Mouse (Mus musculus): ENCODE measurements around the gene Cutal. TPM values are rescaled to one million over a fixed set of nuclear protein-coding genes. Genes with fewer than 3 reads are reported as not detected.
"Not testable (repeated sequence)": the region's sequence is repeated elsewhere in the genome, so short reads cannot be mapped to it uniquely, and the experiment has no call there.

Cutal gene
- polyA plus RNA-seq, 1 experiment from 2014 or later: 5.8 TPM

DNA sequence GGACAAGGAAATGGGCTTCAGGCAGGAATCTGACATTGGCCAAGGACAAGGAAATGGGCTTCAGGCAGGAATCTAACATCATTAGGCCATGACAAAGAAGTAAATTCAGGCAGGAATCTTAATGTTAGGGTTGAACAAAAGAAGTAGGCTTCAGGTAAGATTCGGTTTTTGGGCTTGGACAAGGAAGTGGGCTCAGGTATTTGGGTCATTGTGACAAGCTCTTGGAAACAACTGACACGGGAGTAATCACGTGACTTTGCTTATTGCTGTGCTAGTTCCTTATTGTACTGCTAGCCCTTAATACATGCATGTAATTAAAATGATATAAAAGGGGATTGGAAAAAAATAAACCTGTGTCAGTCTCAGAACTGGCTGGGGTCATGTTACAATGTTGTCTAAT lies 38.5 kb upstream of the Cutal start:
- 72% methylated on average over 3 of the region's 3 CpGs for WGBS
- no peak overlapping the region for H3K27ac ChIP-seq (ENCODE audit: low read depth, low read length)
- no peaks in the 10 kb centered on the region for H3K9me3 ChIP-seq (ENCODE audit: control insufficient read depth, low read length)
- ATAC-seq (ENCODE audit: low FRiP score, low TSS enrichment): no peak
- H3K36me3 ChIP-seq (ENCODE audit: control insufficient read depth, insufficient read depth, low read length): no peaks in the 10 kb centered on the region
- no peak overlapping the region for H3K4me2 ChIP-seq (replicated peaks; ENCODE audit: low read depth, low read length)
- no peak overlapping the region for H3K9ac ChIP-seq (ENCODE audit: low read depth, low read length)
- H3K4me3 ChIP-seq (ENCODE audit: low read length): no peak overlapping the region
- H3K27me3 ChIP-seq (ENCODE audit: control insufficient read depth, insufficient read depth, low read length): no peaks in the 10 kb centered on the region
- H3K4me1 ChIP-seq (ENCODE audit: control insufficient read depth, insufficient read depth, low read length): no peaks in the 10 kb centered on the region

DNA sequence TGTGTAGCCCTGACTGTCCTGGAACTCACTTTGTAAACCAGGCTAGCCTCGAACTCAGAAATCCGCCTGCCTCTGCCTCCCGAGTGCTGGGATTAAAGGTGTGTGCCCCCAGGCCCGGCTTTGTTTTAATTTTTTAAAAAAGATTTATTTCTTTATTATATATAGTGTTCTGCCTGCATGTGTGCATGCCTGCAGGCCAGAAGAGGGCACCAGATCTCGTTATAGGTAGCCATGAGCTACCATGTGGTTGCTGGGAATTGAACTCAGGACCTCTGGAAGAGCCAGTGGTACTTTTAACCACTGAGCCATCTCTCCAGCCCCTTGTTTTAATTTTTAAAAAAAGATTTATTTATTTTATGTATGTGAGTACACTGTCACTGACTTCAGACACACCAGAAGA lies 34.1 kb upstream of the Cutal start:
- H3K9me3 ChIP-seq (ENCODE audit: control insufficient read depth, low read length); H3K4me1 ChIP-seq (ENCODE audit: control insufficient read depth, insufficient read depth, low read length); H3K4me3 ChIP-seq (ENCODE audit: low read length); H3K4me2 ChIP-seq (replicated peaks; ENCODE audit: low read depth, low read length); H3K27me3 ChIP-seq (ENCODE audit: control insufficient read depth, insufficient read depth, low read length); H3K9ac ChIP-seq (ENCODE audit: low read depth, low read length); H3K27ac ChIP-seq (ENCODE audit: low read depth, low read length); H3K36me3 ChIP-seq (ENCODE audit: control insufficient read depth, insufficient read depth, low read length); ATAC-seq (ENCODE audit: low FRiP score, low TSS enrichment): not testable (repeated sequence)
- WGBS: 82% methylated on average over 5 of the region's 5 CpGs

DNA sequence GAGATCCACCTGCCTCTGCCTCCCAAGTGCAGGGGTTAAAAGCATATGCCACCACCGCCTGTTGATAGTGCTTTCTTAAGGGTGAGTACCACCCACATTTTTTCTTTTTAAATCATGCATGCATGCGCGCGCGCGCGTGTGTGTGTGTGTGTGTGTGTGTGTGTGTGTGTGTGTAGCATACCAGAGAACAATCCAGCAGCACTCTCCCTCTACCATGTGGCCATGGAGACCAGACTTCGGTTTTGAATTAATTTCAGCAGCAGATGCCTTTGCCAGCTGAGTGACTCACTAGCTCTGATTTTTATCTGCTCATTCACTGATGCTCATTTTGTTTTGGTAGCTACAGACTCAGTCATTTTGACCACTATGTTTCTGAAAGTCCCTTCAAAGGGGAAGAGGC lies 32.5 kb upstream of the Cutal start:
- H3K9me3 ChIP-seq (ENCODE audit: control insufficient read depth, low read length): no peaks in the 10 kb centered on the region
- no peaks in the 10 kb centered on the region for H3K27me3 ChIP-seq (ENCODE audit: control insufficient read depth, insufficient read depth, low read length)
- ATAC-seq (ENCODE audit: low FRiP score, low TSS enrichment): no peak
- no peak overlapping the region for H3K4me2 ChIP-seq (replicated peaks; ENCODE audit: low read depth, low read length)
- no peak overlapping the region for H3K27ac ChIP-seq (ENCODE audit: low read depth, low read length)
- no peaks in the 10 kb centered on the region for H3K36me3 ChIP-seq (ENCODE audit: control insufficient read depth, insufficient read depth, low read length)
- H3K9ac ChIP-seq (ENCODE audit: low read depth, low read length): no peak overlapping the region
- WGBS: 93% methylated on average over 8 of the region's 8 CpGs
- no peaks in the 10 kb centered on the region for H3K4me1 ChIP-seq (ENCODE audit: control insufficient read depth, insufficient read depth, low read length)
- no peak overlapping the region for H3K4me3 ChIP-seq (ENCODE audit: low read length)

DNA sequence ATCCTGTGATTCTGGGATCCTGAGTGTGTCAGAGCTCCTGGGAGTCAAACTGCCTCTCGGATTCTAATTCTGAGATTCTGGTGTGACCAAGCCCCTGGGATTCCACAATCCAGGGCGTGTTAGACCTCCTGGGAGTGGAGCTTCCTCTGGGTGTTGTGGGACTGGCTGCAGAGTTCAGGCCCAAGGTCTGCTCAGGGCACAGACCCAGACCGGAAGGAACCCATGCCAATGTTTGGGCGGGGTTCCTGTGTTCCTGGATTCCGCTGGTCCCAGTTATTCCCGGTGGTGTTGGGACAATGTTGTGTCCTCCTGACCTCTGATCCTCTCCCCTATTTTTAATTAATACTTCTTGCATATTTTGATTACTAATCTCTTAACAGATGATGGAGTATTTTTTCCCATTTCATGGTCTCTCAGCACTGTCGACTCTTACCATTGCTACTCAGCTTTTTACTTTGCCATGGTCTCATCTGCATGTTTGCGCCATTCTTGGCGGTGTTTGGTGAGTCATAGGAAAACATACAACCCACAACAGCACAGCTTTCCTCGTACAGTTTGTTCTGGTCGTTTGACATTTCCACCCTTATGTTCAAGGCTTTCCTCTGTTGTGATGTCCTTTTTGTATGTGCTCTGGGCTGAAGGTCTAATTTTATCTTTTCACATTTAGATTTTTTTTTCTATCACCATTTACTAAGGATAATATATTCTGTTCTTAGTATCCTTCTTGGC lies 30.8 kb upstream of the Cutal start:
- H3K4me3 ChIP-seq (ENCODE audit: low read length): no peak overlapping the region
- H3K36me3 ChIP-seq (ENCODE audit: control insufficient read depth, insufficient read depth, low read length): no peaks in the 10 kb centered on the region
- H3K9ac ChIP-seq (ENCODE audit: low read depth, low read length): no peak overlapping the region
- no peak for ATAC-seq (ENCODE audit: low FRiP score, low TSS enrichment)
- no peaks in the 10 kb centered on the region for H3K27me3 ChIP-seq (ENCODE audit: control insufficient read depth, insufficient read depth, low read length)
- no peak overlapping the region for H3K27ac ChIP-seq (ENCODE audit: low read depth, low read length)
- WGBS: 83% methylated on average over 11 of the region's 11 CpGs
- no peak overlapping the region for H3K4me2 ChIP-seq (replicated peaks; ENCODE audit: low read depth, low read length)
- no peaks in the 10 kb centered on the region for H3K9me3 ChIP-seq (ENCODE audit: control insufficient read depth, low read length)
- no peaks in the 10 kb centered on the region for H3K4me1 ChIP-seq (ENCODE audit: control insufficient read depth, insufficient read depth, low read length)

DNA sequence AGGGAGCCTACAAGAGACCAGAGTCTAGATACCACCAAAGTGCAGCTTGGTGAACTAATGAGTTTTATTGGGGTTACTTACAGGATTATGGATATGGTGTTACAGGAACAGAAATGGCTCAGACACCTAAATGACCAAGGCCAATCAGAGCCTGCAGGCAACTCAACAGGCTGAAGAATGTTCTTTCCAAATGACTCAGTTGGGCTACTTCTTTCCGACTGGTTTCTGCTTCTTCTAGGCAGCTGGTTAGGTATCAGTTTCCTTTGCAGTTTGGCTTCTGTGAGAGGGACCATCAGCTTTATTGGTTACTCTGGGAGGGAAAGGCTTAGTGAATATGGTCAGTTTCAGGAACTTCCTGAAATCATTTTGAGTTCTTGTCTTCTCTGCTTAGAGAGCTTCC lies 26.5 kb upstream of the Cutal start:
- ATAC-seq (ENCODE audit: low FRiP score, low TSS enrichment): no peak
- Histone ChIP-seq H3K4me3 (ENCODE audit: low read length) (no peak overlapping the region), H3K27ac (ENCODE audit: low read depth, low read length) (no peak overlapping the region), H3K9ac (ENCODE audit: low read depth, low read length) (no peak overlapping the region), H3K36me3 (ENCODE audit: control insufficient read depth, insufficient read depth, low read length) (peaks cover 23% of the 10 kb centered on the region), H3K4me2 (replicated peaks; ENCODE audit: low read depth, low read length) (no peak overlapping the region), H3K4me1 (ENCODE audit: control insufficient read depth, insufficient read depth, low read length) (no peaks in the 10 kb centered on the region), H3K9me3 (ENCODE audit: control insufficient read depth, low read length) (no peaks in the 10 kb centered on the region), H3K27me3 (ENCODE audit: control insufficient read depth, insufficient read depth, low read length) (no peaks in the 10 kb centered on the region)
- WGBS: 67% methylated on average over 1 of the region's 1 CpGs

DNA sequence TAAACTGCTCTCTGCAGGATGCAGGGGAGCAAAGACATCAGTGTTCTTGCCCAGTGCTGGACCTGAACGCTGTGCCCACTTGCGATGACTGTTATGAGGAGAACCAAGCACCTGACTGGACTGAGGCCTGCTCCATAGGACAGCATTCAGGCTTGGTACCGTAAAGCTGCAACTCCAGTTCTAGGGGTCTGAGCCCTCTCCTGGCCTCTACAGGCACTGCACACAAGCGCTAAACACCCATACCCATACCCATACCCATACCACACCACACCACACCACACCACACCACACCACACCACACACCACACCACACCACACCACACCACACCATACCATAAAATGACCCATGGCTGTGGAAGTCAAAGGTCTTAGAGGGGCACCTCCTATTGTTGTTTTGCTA lies 18.9 kb upstream of the Cutal start:
- ATAC-seq (ENCODE audit: low FRiP score, low TSS enrichment): no peak
- WGBS: 97% methylated on average over 4 of the region's 4 CpGs
- Histone ChIP-seq H3K4me2 (replicated peaks; ENCODE audit: low read depth, low read length) (no peak overlapping the region), H3K4me3 (ENCODE audit: low read length) (no peak overlapping the region), H3K27me3 (ENCODE audit: control insufficient read depth, insufficient read depth, low read length) (no peaks in the 10 kb centered on the region), H3K27ac (ENCODE audit: low read depth, low read length) (no peak overlapping the region), H3K9me3 (ENCODE audit: control insufficient read depth, low read length) (no peaks in the 10 kb centered on the region), H3K4me1 (ENCODE audit: control insufficient read depth, insufficient read depth, low read length) (no peaks in the 10 kb centered on the region), H3K36me3 (ENCODE audit: control insufficient read depth, insufficient read depth, low read length) (peaks cover 95% of the 10 kb centered on the region), H3K9ac (ENCODE audit: low read depth, low read length) (no peak overlapping the region)

DNA sequence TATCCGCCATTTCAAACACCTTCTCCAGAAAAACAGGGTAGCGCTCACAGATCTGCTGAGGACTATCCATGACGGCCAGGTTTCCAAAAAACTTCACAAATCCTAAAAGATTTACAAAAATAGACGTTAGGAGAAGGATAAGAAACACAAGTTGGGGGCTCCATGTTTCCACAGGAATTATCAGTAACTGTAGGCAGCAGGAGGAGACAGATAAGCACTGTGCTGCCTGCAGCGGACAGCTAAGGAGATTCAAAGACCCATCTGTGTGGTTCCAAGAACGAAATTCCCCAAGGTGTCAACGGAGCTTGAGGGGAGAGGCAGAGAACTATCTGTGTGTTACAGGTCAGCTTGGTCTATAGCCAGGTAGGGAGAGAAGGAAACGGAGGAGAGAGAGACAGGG lies 16.5 kb upstream of the Cutal start:
- ATAC-seq (ENCODE audit: low FRiP score, low TSS enrichment): no peak
- H3K27me3 ChIP-seq (ENCODE audit: control insufficient read depth, insufficient read depth, low read length): no peaks in the 10 kb centered on the region
- no peak overlapping the region for H3K4me3 ChIP-seq (ENCODE audit: low read length)
- 94% methylated on average over 8 of the region's 8 CpGs for WGBS
- H3K36me3 ChIP-seq (ENCODE audit: control insufficient read depth, insufficient read depth, low read length): peaks cover 88% of the 10 kb centered on the region
- H3K9ac ChIP-seq (ENCODE audit: low read depth, low read length): no peak overlapping the region
- no peak overlapping the region for H3K27ac ChIP-seq (ENCODE audit: low read depth, low read length)
- H3K4me1 ChIP-seq (ENCODE audit: control insufficient read depth, insufficient read depth, low read length): no peaks in the 10 kb centered on the region
- no peaks in the 10 kb centered on the region for H3K9me3 ChIP-seq (ENCODE audit: control insufficient read depth, low read length)
- no peak overlapping the region for H3K4me2 ChIP-seq (replicated peaks; ENCODE audit: low read depth, low read length)

DNA sequence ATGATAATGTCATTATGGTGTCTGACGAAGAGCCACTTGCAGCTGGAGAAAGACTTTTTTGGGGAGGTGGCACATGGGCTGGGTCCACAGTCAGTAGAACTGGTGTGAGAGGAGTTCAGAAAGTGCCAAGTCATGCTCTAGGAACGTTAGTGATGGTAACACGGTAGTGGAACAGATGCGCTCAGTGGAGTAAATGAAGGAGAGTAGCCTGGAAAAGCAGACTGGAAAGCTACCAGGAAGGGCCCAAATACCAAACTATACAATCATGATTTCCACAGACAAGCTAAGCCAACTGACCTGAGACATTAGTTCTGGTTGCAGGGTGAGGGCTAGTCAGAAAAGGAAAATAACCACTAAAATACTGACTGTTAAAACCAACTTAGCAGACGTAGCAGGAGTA lies 4.5 kb upstream of the Cutal start:
- Histone ChIP-seq H3K36me3 (ENCODE audit: control insufficient read depth, insufficient read depth, low read length) (peaks cover 20% of the 10 kb centered on the region), H3K9ac (ENCODE audit: low read depth, low read length) (peak overlapping the region; percentile 94), H3K27ac (ENCODE audit: low read depth, low read length) (no peak overlapping the region), H3K4me2 (replicated peaks; ENCODE audit: low read depth, low read length) (peak overlapping the region; percentile 62), H3K4me3 (ENCODE audit: low read length) (peak overlapping the region; percentile 93), H3K4me1 (ENCODE audit: control insufficient read depth, insufficient read depth, low read length) (peaks cover 12% of the 10 kb centered on the region), H3K9me3 (ENCODE audit: control insufficient read depth, low read length) (no peaks in the 10 kb centered on the region), H3K27me3 (ENCODE audit: control insufficient read depth, insufficient read depth, low read length) (no peaks in the 10 kb centered on the region; the same call in 1 of the 2 replicates)
- no peak for ATAC-seq (ENCODE audit: low FRiP score, low TSS enrichment)
- WGBS: 29% methylated on average over 5 of the region's 5 CpGs

DNA sequence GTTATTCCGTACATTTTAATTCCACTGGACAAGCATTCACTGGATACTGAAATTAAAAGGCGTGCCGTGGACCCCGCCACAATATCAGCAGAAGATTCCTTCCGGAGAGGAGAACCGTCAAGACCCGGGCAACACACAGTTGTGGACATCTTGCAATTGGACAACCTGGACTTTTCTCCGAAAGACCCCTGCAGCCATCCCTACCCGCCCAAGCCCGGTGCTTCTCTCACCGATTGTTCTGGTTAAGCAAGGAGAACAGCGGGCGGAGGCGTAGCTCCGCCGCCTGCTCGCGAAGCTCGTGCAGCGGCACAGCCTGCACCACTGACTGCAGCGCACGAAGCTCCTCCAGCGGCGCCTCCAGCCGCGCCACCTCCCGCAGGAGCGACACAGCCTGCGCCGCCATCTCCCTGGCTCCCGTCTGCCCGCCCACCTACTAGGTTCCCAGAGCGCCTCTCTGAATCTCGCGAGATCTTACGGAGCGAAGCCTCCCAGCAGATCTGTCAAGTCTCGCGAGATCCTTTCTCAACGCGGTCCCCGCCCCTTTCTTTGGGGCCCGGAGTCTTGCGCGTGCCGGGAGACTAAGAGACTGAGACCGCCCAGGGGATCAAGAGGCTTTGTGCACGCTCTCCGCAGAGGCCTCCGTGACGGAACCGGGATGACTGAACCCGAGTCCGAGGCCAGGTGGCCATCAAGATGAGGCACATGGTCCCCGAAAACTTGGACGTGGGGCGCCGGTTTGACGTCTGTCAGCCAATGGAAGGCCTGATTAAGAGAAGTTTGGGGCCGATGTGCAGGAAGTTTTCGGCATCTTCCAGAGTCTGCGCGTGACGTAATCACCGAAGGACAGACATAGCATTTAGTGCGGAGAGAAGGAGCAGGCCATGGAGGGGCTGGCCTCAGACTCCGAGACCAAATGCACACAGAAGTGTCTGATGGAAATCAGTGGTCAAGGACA lies 3.4 kb upstream of the Cutal start:
- H3K4me1 ChIP-seq (ENCODE audit: control insufficient read depth, insufficient read depth, low read length): peaks cover 12% of the 10 kb centered on the region
- H3K27ac ChIP-seq (ENCODE audit: low read depth, low read length): peak overlapping the region; percentile 76
- H3K4me2 ChIP-seq (replicated peaks; ENCODE audit: low read depth, low read length): peak overlapping the region; percentile 74
- peaks cover 9% of the 10 kb centered on the region for H3K36me3 ChIP-seq (ENCODE audit: control insufficient read depth, insufficient read depth, low read length)
- no peaks in the 10 kb centered on the region; the same call in 1 of the 2 replicates for H3K27me3 ChIP-seq (ENCODE audit: control insufficient read depth, insufficient read depth, low read length)
- peak overlapping the region; percentile 94 for H3K9ac ChIP-seq (ENCODE audit: low read depth, low read length)
- peak; percentile 96 for ATAC-seq (ENCODE audit: low FRiP score, low TSS enrichment)
- no peaks in the 10 kb centered on the region for H3K9me3 ChIP-seq (ENCODE audit: control insufficient read depth, low read length)
- peak overlapping the region; percentile 93 for H3K4me3 ChIP-seq (ENCODE audit: low read length)
- WGBS: under 1% methylated on average over 67 of the region's 67 CpGs
